Mouse (Mus musculus) adrenal gland, postnatal 0 days (tissue): ENCODE measurements around the gene Gm8180. TPM values are rescaled to one million over a fixed set of nuclear protein-coding genes. Genes with fewer than 3 reads are reported as not detected.

Experiments
- polyA plus RNA-seq: library from polyadenylated mRNA; unstranded; fragments of >200 nt; fragmentation: Nextera tagmentation; extraction: Ambion mirVana; gene quantifications from 2 replicates; pipeline ENCODE4 v1.2.1, GENCODE M21; 2015

Gm8180 gene
- polyA plus RNA-seq, result not detected in 2 replicates

GRCm38 (mm10) chr14:43784645-43785044 is at the start of gene Gm8180:
Gene Gm8180, minus strand, starts transcription at chr14:43784745.

DNA sequence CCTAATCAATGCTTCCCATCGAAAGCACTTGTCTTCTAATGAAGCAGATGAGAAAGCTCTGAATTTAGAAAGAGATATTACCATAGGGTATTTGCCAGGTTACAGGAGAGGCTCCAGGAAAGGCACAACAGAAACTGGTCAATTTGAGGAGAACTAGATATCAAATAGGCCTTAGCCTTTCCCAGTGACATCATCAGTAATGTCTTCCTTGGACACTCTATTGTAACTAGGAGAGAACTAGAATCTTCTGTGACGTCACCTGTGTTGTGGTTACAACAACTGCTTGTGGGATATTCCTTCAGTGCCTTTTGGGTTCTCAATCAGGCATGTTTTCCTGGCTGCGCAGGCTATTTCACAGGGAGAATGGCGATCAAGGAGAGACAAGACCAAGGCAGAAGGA is 37.0 kb downstream of the Gm8180 start, which contains the start of gene Gm6526:
Gm6526 (plus strand) TSS at position 301 of the 400 bp plus-strand sequence.

Other genes with a start within 250 kb of the Gm8180 start
- gene Gm5799, start 241.2 kb downstream of the Gm8180 start, polyA plus RNA-seq, result not detected in 2 replicates
- gene Gm17654, start 205.6 kb downstream of the Gm8180 start, polyA plus RNA-seq, result not detected in 2 replicates
- gene Gm10375, start 176.7 kb downstream of the Gm8180 start, polyA plus RNA-seq, result not detected in 2 replicates
- not detected in 2 replicates for gene Gm8165, start 107.5 kb downstream of the Gm8180 start, polyA plus RNA-seq
- gene Gm7324, start 86.9 kb downstream of the Gm8180 start, polyA plus RNA-seq, result 0.68 and 1.2 TPM in 2 replicates
- gene Gm16506, start 57.3 kb downstream of the Gm8180 start, polyA plus RNA-seq, result not detected in 2 replicates
- 0.07 TPM in 1 of 2 replicates, not detected in the other for gene Gm6526, start 36.9 kb downstream of the Gm8180 start, polyA plus RNA-seq
- 0.39 and 0.54 TPM in 2 replicates for gene Ear1, start 90.8 kb upstream of the Gm8180 start, polyA plus RNA-seq
- not detected in 2 replicates for gene Ear10, start 138.8 kb upstream of the Gm8180 start, polyA plus RNA-seq
- gene Gm8113, start 140.6 kb upstream of the Gm8180 start, polyA plus RNA-seq, result 6.8 and 7.0 TPM in 2 replicates
- gene Ang5, start 172.3 kb upstream of the Gm8180 start, polyA plus RNA-seq, result not detected in 2 replicates
- not detected in 2 replicates for gene Ang6, start 217.5 kb upstream of the Gm8180 start, polyA plus RNA-seq